Mouse (Mus musculus): Measurements from ENCODE around the gene Lrrk1. TPM values are rescaled to one million over a fixed set of nuclear protein-coding genes. Genes with fewer than 3 reads are reported as not detected.

Lrrk1 gene
- polyA plus RNA-seq, 1 experiment from 2014 or later, result 5.8 TPM

DNA sequence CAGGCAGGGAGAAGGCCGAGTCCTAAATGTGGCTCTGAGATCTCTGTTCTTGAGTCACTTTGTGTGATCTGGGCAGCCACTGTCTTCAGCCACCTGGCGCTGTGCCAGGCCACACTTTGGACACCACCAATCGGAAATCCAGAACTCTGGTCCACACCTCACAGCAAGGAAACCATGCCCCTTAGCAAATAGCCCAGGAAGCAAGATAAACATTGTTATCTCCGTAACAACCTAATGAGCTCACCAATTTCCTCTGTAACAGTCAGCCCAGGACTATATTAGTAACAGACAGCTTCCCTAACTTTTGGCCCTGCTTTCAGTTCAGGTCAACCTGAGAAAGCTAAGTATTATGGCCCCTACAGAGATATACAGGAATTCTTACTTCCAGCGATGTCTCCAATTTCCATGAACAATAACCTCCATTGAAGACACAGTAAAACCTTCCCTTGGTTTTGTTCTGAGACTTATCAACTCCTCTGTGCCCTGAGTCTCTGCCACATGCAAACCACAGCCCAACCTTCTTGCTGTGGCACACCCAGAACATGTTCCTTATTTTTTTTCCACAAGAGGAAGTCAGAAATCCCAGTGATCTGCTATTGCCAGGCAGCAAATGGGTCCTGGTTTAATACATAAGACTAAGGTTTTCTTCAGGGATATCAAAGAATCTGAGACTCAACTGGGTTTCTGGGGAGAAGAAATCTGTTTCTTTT, 78.8 kb downstream of the Lrrk1 start:
- Histone ChIP-seq H3K4me2 (ENCODE audit: low read depth, severe bottlenecking) (no peak overlapping the region), H3K4me3 (ENCODE audit: low read depth, low read length) (no peak overlapping the region), H3K27me3 (ENCODE audit: control insufficient read depth, insufficient read depth, low read length) (no peaks in the 10 kb centered on the region), H3K36me3 (ENCODE audit: control insufficient read depth, insufficient read depth, low read length) (no peaks in the 10 kb centered on the region), H3K9ac (ENCODE audit: low read length) (no peak overlapping the region), H3K27ac (replicated peaks; ENCODE audit: low read depth, low read length) (no peak overlapping the region), H3K9me3 (ENCODE audit: control insufficient read depth, low read length) (no peaks in the 10 kb centered on the region), H3K4me1 (ENCODE audit: control insufficient read depth, insufficient read depth, low read length) (no peaks in the 10 kb centered on the region)
- no peak for ATAC-seq (ENCODE audit: insufficient number of reproducible peaks, low FRiP score, low TSS enrichment, low read depth)
- no peak for DNase-seq (ENCODE audit: low spot score)
- 64% methylated on average over 5 of the region's 5 CpGs for WGBS

DNA sequence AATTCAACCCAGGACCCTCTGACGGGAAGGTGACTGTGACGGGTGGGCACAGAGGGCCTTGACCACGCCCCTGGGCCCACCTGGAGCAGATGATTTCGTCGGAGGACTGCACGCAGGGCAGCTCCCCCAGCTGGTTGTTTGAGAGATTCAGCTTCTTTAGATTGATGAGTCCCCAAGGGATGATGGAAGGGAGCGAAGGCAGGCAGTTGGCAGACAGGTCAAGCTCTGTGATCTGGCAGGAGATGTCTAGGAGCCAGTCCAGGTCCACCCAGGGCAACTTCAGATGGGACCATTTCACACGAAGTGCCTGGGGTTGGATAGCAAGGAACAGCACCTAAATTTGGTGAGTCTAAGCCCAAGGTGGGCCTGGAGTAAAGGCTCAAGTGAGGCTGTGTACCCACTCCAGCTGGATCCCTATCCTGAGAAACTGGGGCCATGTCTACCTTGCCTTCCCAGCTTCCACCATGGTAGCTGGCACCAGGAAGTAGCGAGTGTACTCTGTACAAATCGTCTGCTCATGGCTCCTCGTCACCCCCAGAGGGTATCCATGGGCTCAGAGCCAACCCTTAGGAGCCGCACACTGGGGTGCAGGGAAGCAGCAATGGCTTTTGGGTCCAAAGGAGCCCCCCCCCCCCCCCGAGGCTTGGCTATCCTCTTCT, 79.4 kb downstream of the Lrrk1 start:
- no peak for ATAC-seq (ENCODE audit: insufficient number of reproducible peaks, low FRiP score, low TSS enrichment, low read depth)
- DNase-seq (ENCODE audit: low spot score), result no peak
- WGBS, result 78% methylated on average over 13 of the region's 13 CpGs
- no peak overlapping the region for H3K4me2 ChIP-seq (ENCODE audit: low read depth, severe bottlenecking)
- H3K36me3 ChIP-seq (ENCODE audit: control insufficient read depth, insufficient read depth, low read length), result no peaks in the 10 kb centered on the region
- no peaks in the 10 kb centered on the region for H3K27me3 ChIP-seq (ENCODE audit: control insufficient read depth, insufficient read depth, low read length)
- H3K4me1 ChIP-seq (ENCODE audit: control insufficient read depth, insufficient read depth, low read length), result no peaks in the 10 kb centered on the region
- no peaks in the 10 kb centered on the region for H3K9me3 ChIP-seq (ENCODE audit: control insufficient read depth, low read length)
- H3K4me3 ChIP-seq (ENCODE audit: low read depth, low read length), result no peak overlapping the region
- no peak overlapping the region for H3K9ac ChIP-seq (ENCODE audit: low read length)
- H3K27ac ChIP-seq (replicated peaks; ENCODE audit: low read depth, low read length), result no peak overlapping the region

DNA sequence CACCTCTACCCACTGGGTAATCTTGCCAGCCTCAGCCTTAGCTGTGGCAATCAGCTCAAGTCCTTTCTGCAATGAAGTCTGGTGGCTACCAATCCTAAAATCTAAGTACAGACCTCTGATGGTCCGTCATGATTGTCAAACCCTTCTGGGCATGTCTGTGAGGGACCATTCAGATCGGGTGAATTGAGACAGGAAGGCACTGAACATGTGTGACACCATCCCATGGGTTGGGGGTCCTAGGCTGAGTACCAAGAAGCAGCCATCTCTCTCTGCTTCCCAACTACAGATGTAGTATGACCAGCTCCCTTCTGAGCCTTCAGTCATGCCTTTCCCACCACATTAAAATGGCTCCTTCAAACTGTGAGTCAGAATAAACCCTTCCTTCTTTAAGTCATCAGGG, 80.4 kb downstream of the Lrrk1 start:
- H3K4me2 ChIP-seq (ENCODE audit: low read depth, severe bottlenecking), result no peak overlapping the region
- no peaks in the 10 kb centered on the region for H3K27me3 ChIP-seq (ENCODE audit: control insufficient read depth, insufficient read depth, low read length)
- H3K9me3 ChIP-seq (ENCODE audit: control insufficient read depth, low read length), result no peaks in the 10 kb centered on the region
- no peaks in the 10 kb centered on the region for H3K36me3 ChIP-seq (ENCODE audit: control insufficient read depth, insufficient read depth, low read length)
- H3K27ac ChIP-seq (replicated peaks; ENCODE audit: low read depth, low read length), result no peak overlapping the region
- H3K4me3 ChIP-seq (ENCODE audit: low read depth, low read length), result no peak overlapping the region
- ATAC-seq (ENCODE audit: insufficient number of reproducible peaks, low FRiP score, low TSS enrichment, low read depth) (no peak), DNase-seq (ENCODE audit: low spot score) (no peak)
- H3K4me1 ChIP-seq (ENCODE audit: control insufficient read depth, insufficient read depth, low read length), result no peaks in the 10 kb centered on the region
- 88% methylated on average over 2 of the region's 2 CpGs for WGBS
- H3K9ac ChIP-seq (ENCODE audit: low read length), result no peak overlapping the region

DNA sequence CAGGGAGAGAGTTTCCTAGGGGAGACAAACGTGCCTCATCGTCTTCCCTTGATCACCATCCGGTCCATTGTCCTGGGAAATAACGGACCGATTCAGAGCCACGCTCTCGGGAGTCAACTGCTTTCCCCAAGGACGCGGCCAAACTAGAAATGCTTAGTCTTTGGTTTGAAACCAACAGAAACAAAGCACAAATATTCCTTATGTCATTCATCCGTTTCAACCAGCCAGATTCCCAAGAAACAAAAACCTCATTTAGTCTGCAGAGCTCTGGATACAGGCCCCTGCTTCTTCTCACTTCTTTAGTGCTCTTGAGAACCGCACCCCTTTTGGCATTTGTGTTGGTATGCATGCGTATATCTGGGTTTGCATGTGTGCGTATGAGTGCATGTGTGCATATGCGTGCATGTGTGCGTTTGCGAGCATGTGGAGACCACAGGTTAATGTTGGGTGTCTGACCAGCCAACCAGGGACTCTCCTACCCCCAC, 82.4 kb downstream of the Lrrk1 start:
- no peak overlapping the region for H3K4me2 ChIP-seq (ENCODE audit: low read depth, severe bottlenecking)
- DNase-seq (ENCODE audit: low spot score) (no peak), ATAC-seq (ENCODE audit: insufficient number of reproducible peaks, low FRiP score, low TSS enrichment, low read depth) (no peak)
- H3K27me3 ChIP-seq (ENCODE audit: control insufficient read depth, insufficient read depth, low read length), result no peaks in the 10 kb centered on the region
- no peak overlapping the region for H3K9ac ChIP-seq (ENCODE audit: low read length)
- H3K4me1 ChIP-seq (ENCODE audit: control insufficient read depth, insufficient read depth, low read length), result no peaks in the 10 kb centered on the region
- no peak overlapping the region for H3K27ac ChIP-seq (replicated peaks; ENCODE audit: low read depth, low read length)
- no peaks in the 10 kb centered on the region for H3K9me3 ChIP-seq (ENCODE audit: control insufficient read depth, low read length)
- no peaks in the 10 kb centered on the region for H3K36me3 ChIP-seq (ENCODE audit: control insufficient read depth, insufficient read depth, low read length)
- 88% methylated on average over 16 of the region's 16 CpGs for WGBS
- no peak overlapping the region for H3K4me3 ChIP-seq (ENCODE audit: low read depth, low read length)

DNA sequence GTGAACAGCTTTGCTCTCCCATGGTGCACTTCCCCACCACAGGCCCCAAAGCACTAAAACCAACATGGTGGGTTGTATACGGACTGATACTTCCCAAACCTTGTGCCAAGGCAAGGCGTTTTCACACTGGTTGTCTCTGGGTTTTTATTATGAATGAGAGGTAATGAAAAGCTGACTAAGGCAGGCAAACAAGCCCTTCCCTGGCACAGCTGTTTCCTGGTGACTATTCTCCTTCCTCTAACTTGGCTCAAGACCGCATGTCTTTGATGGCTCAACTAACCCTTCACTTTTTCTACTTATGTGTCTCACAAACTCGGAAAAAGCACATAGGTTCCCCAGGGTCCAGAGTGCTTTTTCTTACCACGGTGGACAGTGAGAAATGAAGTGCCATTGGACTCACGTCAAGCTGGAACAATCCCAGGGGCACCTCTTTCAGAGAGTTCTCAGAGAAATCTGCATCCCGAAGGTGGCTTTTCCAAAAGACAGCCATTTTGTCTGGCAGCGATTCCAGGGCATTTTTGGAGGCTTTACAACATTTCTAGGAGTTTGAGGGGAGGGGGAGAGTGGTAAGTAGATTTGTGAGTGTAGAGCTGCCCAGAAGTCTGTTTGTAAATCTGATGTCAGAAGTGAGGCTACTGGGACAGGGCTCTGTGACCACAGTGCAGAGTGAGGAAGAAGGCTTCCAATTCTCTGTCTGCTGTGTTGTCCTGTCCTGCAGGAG, 83.0 kb downstream of the Lrrk1 start:
- DNase-seq (ENCODE audit: low spot score) (no peak), ATAC-seq (ENCODE audit: insufficient number of reproducible peaks, low FRiP score, low TSS enrichment, low read depth) (no peak)
- 85% methylated on average over 8 of the region's 8 CpGs for WGBS
- H3K27ac ChIP-seq (replicated peaks; ENCODE audit: low read depth, low read length), result no peak overlapping the region
- no peaks in the 10 kb centered on the region for H3K36me3 ChIP-seq (ENCODE audit: control insufficient read depth, insufficient read depth, low read length)
- H3K27me3 ChIP-seq (ENCODE audit: control insufficient read depth, insufficient read depth, low read length), result no peaks in the 10 kb centered on the region
- no peak overlapping the region for H3K4me3 ChIP-seq (ENCODE audit: low read depth, low read length)
- no peak overlapping the region for H3K9ac ChIP-seq (ENCODE audit: low read length)
- no peaks in the 10 kb centered on the region for H3K4me1 ChIP-seq (ENCODE audit: control insufficient read depth, insufficient read depth, low read length)
- H3K9me3 ChIP-seq (ENCODE audit: control insufficient read depth, low read length), result no peaks in the 10 kb centered on the region
- H3K4me2 ChIP-seq (ENCODE audit: low read depth, severe bottlenecking), result no peak overlapping the region

DNA sequence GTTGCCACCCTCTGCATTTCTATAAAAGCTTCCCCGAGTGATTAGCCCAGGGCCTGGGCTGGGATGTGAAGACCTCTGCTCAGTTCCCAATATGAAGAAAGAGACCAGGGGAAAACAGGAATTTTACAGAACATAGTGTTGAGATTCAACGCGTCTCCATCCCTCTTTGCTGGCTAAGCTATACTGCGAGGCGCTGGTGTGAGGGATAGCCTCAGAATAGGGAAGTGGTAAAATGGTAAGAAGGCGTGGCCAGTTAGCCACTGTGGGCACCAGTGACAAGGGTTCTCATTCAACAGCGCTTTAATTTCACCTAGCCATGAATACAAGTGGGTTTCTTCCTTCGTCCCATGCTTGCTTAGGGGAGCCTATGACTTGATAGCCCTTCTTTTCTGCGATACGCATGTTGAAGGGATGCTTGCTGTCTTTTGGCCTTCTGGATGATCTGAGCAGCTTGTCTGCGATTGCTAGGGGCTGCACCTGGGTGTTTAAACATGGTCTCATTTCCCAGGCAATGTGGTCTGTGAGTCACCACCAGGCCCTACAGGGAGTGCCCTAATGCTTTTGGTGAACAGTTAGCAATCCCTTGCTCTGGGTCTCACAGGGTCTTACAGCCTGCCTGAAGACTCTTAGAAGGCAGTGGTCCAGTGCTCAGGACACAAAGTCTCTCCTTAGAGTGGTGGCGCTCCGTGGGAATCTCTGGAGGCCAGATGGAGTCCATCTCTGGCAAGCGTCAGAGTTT, 84.1 kb downstream of the Lrrk1 start:
- no peaks in the 10 kb centered on the region for H3K27me3 ChIP-seq (ENCODE audit: control insufficient read depth, insufficient read depth, low read length)
- no peaks in the 10 kb centered on the region for H3K9me3 ChIP-seq (ENCODE audit: control insufficient read depth, low read length)
- DNase-seq (ENCODE audit: low spot score) (no peak), ATAC-seq (ENCODE audit: insufficient number of reproducible peaks, low FRiP score, low TSS enrichment, low read depth) (no peak)
- H3K27ac ChIP-seq (replicated peaks; ENCODE audit: low read depth, low read length), result no peak overlapping the region
- no peaks in the 10 kb centered on the region for H3K36me3 ChIP-seq (ENCODE audit: control insufficient read depth, insufficient read depth, low read length)
- H3K4me1 ChIP-seq (ENCODE audit: control insufficient read depth, insufficient read depth, low read length), result no peaks in the 10 kb centered on the region
- H3K4me2 ChIP-seq (ENCODE audit: low read depth, severe bottlenecking), result no peak overlapping the region
- 92% methylated on average over 14 of the region's 14 CpGs for WGBS
- no peak overlapping the region for H3K9ac ChIP-seq (ENCODE audit: low read length)
- no peak overlapping the region for H3K4me3 ChIP-seq (ENCODE audit: low read depth, low read length)

DNA sequence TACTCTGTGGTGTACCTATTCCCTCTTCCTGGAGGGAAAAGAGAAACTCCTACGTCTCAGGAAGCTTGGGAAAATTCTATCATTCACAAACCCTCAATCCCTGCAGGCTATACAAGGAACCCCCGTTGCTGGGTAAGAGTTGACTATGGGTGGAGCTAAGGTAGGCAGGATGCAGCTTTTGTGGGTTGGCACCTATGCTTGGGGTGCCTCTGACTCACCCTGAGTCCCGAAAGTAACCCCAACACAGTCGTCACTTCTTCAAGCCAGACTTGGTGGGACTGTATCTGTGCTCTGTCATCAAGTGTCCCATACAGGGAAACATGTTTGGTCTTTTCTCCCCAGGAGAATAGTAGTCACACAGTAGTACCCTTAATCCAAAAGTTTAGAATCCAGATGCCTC, 86.7 kb downstream of the Lrrk1 start:
- 76% methylated on average over 4 of the region's 4 CpGs for WGBS
- Histone ChIP-seq H3K9me3 (ENCODE audit: control insufficient read depth, low read length) (no peaks in the 10 kb centered on the region), H3K27ac (replicated peaks; ENCODE audit: low read depth, low read length) (no peak overlapping the region), H3K4me3 (ENCODE audit: low read depth, low read length) (no peak overlapping the region), H3K36me3 (ENCODE audit: control insufficient read depth, insufficient read depth, low read length) (no peaks in the 10 kb centered on the region), H3K27me3 (ENCODE audit: control insufficient read depth, insufficient read depth, low read length) (no peaks in the 10 kb centered on the region), H3K4me2 (ENCODE audit: low read depth, severe bottlenecking) (no peak overlapping the region), H3K9ac (ENCODE audit: low read length) (no peak overlapping the region), H3K4me1 (ENCODE audit: control insufficient read depth, insufficient read depth, low read length) (no peaks in the 10 kb centered on the region)
- DNase-seq (ENCODE audit: low spot score) (no peak), ATAC-seq (ENCODE audit: insufficient number of reproducible peaks, low FRiP score, low TSS enrichment, low read depth) (no peak)

DNA sequence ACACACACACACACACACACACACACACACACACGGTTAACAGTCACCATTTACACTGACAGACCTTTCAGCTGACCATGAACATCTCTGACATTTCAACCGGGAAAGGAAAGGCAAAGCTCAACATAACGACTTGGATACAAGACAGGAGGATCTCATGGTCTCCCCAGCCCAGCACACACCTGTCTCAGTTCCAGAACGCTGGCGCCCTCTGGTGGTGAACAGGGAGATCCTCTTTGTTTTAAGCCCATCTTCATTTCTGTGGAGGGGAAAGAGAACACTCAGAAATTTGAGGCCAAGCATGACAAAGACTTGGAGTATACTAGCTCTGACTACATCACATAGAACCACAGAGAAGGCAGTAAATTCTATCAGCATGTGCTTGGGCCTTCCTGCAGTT, 87.5 kb downstream of the Lrrk1 start:
- Histone ChIP-seq H3K27me3 (ENCODE audit: control insufficient read depth, insufficient read depth, low read length) (no peaks in the 10 kb centered on the region), H3K4me2 (ENCODE audit: low read depth, severe bottlenecking) (no peak overlapping the region), H3K9me3 (ENCODE audit: control insufficient read depth, low read length) (no peaks in the 10 kb centered on the region), H3K36me3 (ENCODE audit: control insufficient read depth, insufficient read depth, low read length) (no peaks in the 10 kb centered on the region), H3K4me1 (ENCODE audit: control insufficient read depth, insufficient read depth, low read length) (no peaks in the 10 kb centered on the region), H3K4me3 (ENCODE audit: low read depth, low read length) (no peak overlapping the region), H3K9ac (ENCODE audit: low read length) (no peak overlapping the region), H3K27ac (replicated peaks; ENCODE audit: low read depth, low read length) (no peak overlapping the region)
- DNase-seq (ENCODE audit: low spot score), result peak; percentile 92
- WGBS, result 11% methylated on average over 5 of the region's 5 CpGs
- ATAC-seq (ENCODE audit: insufficient number of reproducible peaks, low FRiP score, low TSS enrichment, low read depth), result 0 out of 2 replicates have a peak, but pooled peaks have one; percentile 47
